In genomic region chr2:122855354-122855753, GRCm38 (mm10) we compare ENCODE assay signal across 18 mouse cellular contexts.
"Had no signal": no experiment of that assay in that cellular context is flagged by ENCODE, and none has a peak within 500 bp of the region (broad histone marks: within the 10 kb centered on the region; RNA-seq: fewer than 3 reads in every experiment).

No protein-coding gene starts in this region.

- H3K4me3 ChIP-seq: limb, embryonic 15.5 days; liver, embryonic 12.5 days; megakaryocyte, embryonic 14.5 days; midbrain, embryonic 15.5 days; neural tube, embryonic 12.5 days; stomach, embryonic 15.5 days had no signal

- H3K27ac ChIP-seq: kidney, postnatal 0 days; limb, embryonic 15.5 days; liver, embryonic 12.5 days; midbrain, embryonic 15.5 days; neural tube, embryonic 12.5 days; stomach, embryonic 15.5 days had no signal

- H3K27me3 ChIP-seq: limb, embryonic 15.5 days; liver, embryonic 12.5 days; megakaryocyte, embryonic 14.5 days; midbrain, embryonic 15.5 days; neural tube, embryonic 12.5 days; stomach, embryonic 15.5 days had no signal

- H3K9ac ChIP-seq: limb, embryonic 15.5 days; liver, embryonic 12.5 days; lung, embryonic 14.5 days; midbrain, embryonic 15.5 days; neural tube, embryonic 12.5 days; stomach, embryonic 15.5 days had no signal

- H3K4me2 ChIP-seq: limb, embryonic 15.5 days; liver, embryonic 12.5 days; lung, embryonic 14.5 days; midbrain, embryonic 11.5 days; midbrain, embryonic 15.5 days; neural tube, embryonic 12.5 days; stomach, embryonic 15.5 days had no signal

- DNase-seq: kidney, postnatal 36 days; layer of hippocampus, adult 9-11 months; layer of hippocampus, postnatal 36 days; lung, embryonic 14.5 days; lung, postnatal 10 days; lung, postnatal 4 days; right cerebral cortex, postnatal 4 days; spleen, adult 18-20 months; thymus, adult 2 months; thymus, postnatal 25 days had no signal

- H3K9me3 ChIP-seq: limb, embryonic 15.5 days; liver, embryonic 12.5 days; midbrain, embryonic 15.5 days; neural tube, embryonic 12.5 days; stomach, embryonic 15.5 days had no signal

- H3K36me3 ChIP-seq: limb, embryonic 15.5 days; liver, embryonic 12.5 days; midbrain, embryonic 15.5 days; neural tube, embryonic 12.5 days; stomach, embryonic 15.5 days had no signal

- ATAC-seq: liver, embryonic 12.5 days had no signal

- H3K4me1 ChIP-seq: limb, embryonic 15.5 days; liver, embryonic 12.5 days; midbrain, embryonic 15.5 days; stomach, embryonic 15.5 days had no signal
